Mouse (Mus musculus) thymus, adult 2 months (tissue): Measurements from ENCODE around the gene Gm20388.

Experiments
- CTCF ChIP-seq: fragments of 200-500 bp; IDR thresholded peaks from 2 replicates; pipeline ENCODE4 v1.5.1; 2012; ENCODE audit warnings: mild to moderate bottlenecking, control low read depth, low read length, moderate library complexity, borderline replicate concordance; ENCODE audit not compliant: control insufficient read depth, poor library complexity, insufficient read depth; ENCODE audit errors: extremely low read depth
- POLR2A ChIP-seq: fragments of 200-500 bp; IDR thresholded peaks from 2 replicates; pipeline ENCODE4 v1.6.1; 2012; ENCODE audit warnings: mild to moderate bottlenecking, low read length, control low read depth, moderate library complexity; ENCODE audit not compliant: control insufficient read depth, poor library complexity, insufficient read depth; ENCODE audit errors: extremely low read depth

DNA sequence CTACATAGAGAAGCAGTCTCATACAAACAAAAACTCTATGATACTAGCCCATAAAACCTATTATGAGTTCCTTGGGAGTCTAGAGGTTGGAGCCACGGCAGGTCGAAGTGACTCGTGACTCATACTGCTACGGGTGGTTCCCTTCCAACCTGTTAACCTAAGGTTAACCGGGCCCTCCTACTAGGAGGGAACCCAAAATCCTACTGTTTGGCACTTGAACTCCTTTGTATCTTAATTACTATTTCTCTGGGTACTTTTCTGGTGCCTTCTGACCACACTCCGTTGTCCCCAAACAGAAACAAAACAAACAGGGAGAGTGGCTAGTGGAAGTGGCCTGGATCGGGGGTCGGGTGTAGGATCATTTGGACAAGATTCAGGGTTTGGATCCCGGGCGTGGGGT is 3301.2 kb downstream of the Gm20388 start:
- no peak for TF ChIP-seq CTCF
- no peak for TF ChIP-seq POLR2A
